Mouse (Mus musculus) adrenal gland, postnatal 14 days (tissue): ENCODE data around the gene Fermt3. TPM values are rescaled to one million over a fixed set of nuclear protein-coding genes. Genes with fewer than 3 reads are reported as not detected.

Source experiments
- DNase-seq: peaks from one replicate; pipeline ENCODE4 v3.0.0; 2021; ENCODE audit warnings: mixed read lengths
- total RNA-seq: library from RNA; stranded (reverse); gene quantifications from 2 replicates; pipeline ENCODE4 v1.2.3, GENCODE M21; 2021

Gene Fermt3
- total RNA-seq, 1 experiment from 2014 or later = 6.4 TPM

- DNase-seq = peak; percentile 83
These were observed 19.9 kb upstream of the Fermt3 start for GRCm38 (mm10) chr19:7039088-7039720.

GRCm38 (mm10) chr19:7034006-7034405, 14.7 kb upstream of the Fermt3 start:
- DNase-seq = no peak

GRCm38 (mm10) chr19:7029531-7029930, 10.3 kb upstream of the Fermt3 start:
- no peak for DNase-seq

GRCm38 (mm10) chr19:7020224-7020641, 964 bp upstream of the Fermt3 start:
- DNase-seq = peak; percentile 80

- DNase-seq = no peak
These were observed 723 bp downstream of the Fermt3 start for GRCm38 (mm10) chr19:7018546-7018945.

- DNase-seq = no peak
These were observed 1.5 kb downstream of the Fermt3 start for GRCm38 (mm10) chr19:7017541-7018457.

GRCm38 (mm10) chr19:7014481-7015135, 4.7 kb downstream of the Fermt3 start:
- DNase-seq = no peak

GRCm38 (mm10) chr19:7013984-7014383, 5.3 kb downstream of the Fermt3 start:
- DNase-seq = no peak

- no peak for DNase-seq
These were observed 6.8 kb downstream of the Fermt3 start for GRCm38 (mm10) chr19:7012426-7012825.

- DNase-seq = no peak
These were observed 12.2 kb downstream of the Fermt3 start for GRCm38 (mm10) chr19:7006892-7007593.

GRCm38 (mm10) chr19:6999360-7000063, 19.8 kb downstream of the Fermt3 start:
- no peak for DNase-seq

- DNase-seq = no peak
These were observed 21.5 kb downstream of the Fermt3 start for GRCm38 (mm10) chr19:6997721-6998290.

- peak; percentile 95 for DNase-seq
These were observed 23.3 kb downstream of the Fermt3 start, which contains the start of the genes Nudt22 and Trpt1 for GRCm38 (mm10) chr19:6996006-6996405. TSS of gene Nudt22 (minus strand) at chr19:6996117. TSS of gene Trpt1 (plus strand) at chr19:6996131.

GRCm38 (mm10) chr19:6995255-6995991, 23.8 kb downstream of the Fermt3 start:
- DNase-seq = peak; percentile 65

GRCm38 (mm10) chr19:6994489-6994888, 24.8 kb downstream of the Fermt3 start:
- DNase-seq = no peak

- DNase-seq = no peak
These were observed 25.3 kb downstream of the Fermt3 start for GRCm38 (mm10) chr19:6994002-6994401.

- no peak for DNase-seq
These were observed 26.1 kb downstream of the Fermt3 start for GRCm38 (mm10) chr19:6993011-6993770.

GRCm38 (mm10) chr19:6992011-6992858, 27.0 kb downstream of the Fermt3 start, which contains the start of gene Dnajc4:
TSS of gene Dnajc4 (minus strand) at chr19:6992572.
- peak; percentile 98 for DNase-seq
